Mouse (Mus musculus) erythroblast, embryonic 14.5 days (primary cell): ENCODE results near the gene Vcp. TPM values are rescaled to one million over a fixed set of nuclear protein-coding genes. Genes with fewer than 3 reads are reported as not detected.

Experiments used
- H3K27me3 ChIP-seq: 2 replicates; pipeline ENCODE4 v1.6.1; 2012; ENCODE audit warnings: inconsistent platforms; ENCODE audit not compliant: control insufficient read depth
- H3K36me3 ChIP-seq: 2 replicates; pipeline ENCODE4 v1.6.1; 2012; ENCODE audit warnings: mild to moderate bottlenecking, inconsistent platforms; ENCODE audit not compliant: control insufficient read depth
- H3K4me1 ChIP-seq: 2 replicates; pipeline ENCODE4 v1.6.1; 2012; ENCODE audit warnings: inconsistent platforms; ENCODE audit not compliant: control insufficient read depth
- H3K4me3 ChIP-seq: replicated peaks from 2 replicates; pipeline ENCODE3; 2012; ENCODE audit warnings: moderate library complexity, mild to moderate bottlenecking, inconsistent platforms
- H3K9me3 ChIP-seq: 2 replicates; pipeline ENCODE4 v1.6.1; 2012; ENCODE audit warnings: low read length, inconsistent platforms, mixed read lengths; ENCODE audit not compliant: control insufficient read depth
- GATA1 ChIP-seq: IDR thresholded peaks from 2 replicates; pipeline ENCODE4 v1.6.1; 2012; ENCODE audit warnings: low read length, inconsistent platforms, mixed read lengths
- TAL1 ChIP-seq: IDR thresholded peaks from 3 replicates; pipeline ENCODE4 v1.6.1; 2012; ENCODE audit warnings: low read length, inconsistent platforms, mixed read lengths
- polyA plus RNA-seq: library from polyadenylated mRNA; stranded (reverse); fragments of >175 nt; gene quantifications from 2 replicates; pipeline ENCODE4 v1.2.3, GENCODE M21; 2012

Gene Vcp
- polyA plus RNA-seq, 1 experiment, result 6.3 TPM

- Histone ChIP-seq H3K4me1 (peaks cover 26% of the 10 kb centered on the region), H3K27me3 (no peaks in the 10 kb centered on the region), H3K36me3 (peaks cover 74% of the 10 kb centered on the region), H3K9me3 (no peaks in the 10 kb centered on the region), H3K4me3 (no peak overlapping the region)
- TF ChIP-seq TAL1 (no peak), GATA1 (no peak)
These were observed 18.9 kb upstream of the Vcp start for GRCm38 (mm10) chr4:43019176-43019575.

- Histone ChIP-seq H3K27me3 (no peaks in the 10 kb centered on the region), H3K9me3 (no peaks in the 10 kb centered on the region), H3K36me3 (peaks cover 64% of the 10 kb centered on the region), H3K4me1 (peaks cover 23% of the 10 kb centered on the region), H3K4me3 (no peak overlapping the region)
- no peak for TF ChIP-seq GATA1
- no peak for TF ChIP-seq TAL1
These were observed 17.8 kb upstream of the Vcp start for GRCm38 (mm10) chr4:43018156-43018555.

DNA sequence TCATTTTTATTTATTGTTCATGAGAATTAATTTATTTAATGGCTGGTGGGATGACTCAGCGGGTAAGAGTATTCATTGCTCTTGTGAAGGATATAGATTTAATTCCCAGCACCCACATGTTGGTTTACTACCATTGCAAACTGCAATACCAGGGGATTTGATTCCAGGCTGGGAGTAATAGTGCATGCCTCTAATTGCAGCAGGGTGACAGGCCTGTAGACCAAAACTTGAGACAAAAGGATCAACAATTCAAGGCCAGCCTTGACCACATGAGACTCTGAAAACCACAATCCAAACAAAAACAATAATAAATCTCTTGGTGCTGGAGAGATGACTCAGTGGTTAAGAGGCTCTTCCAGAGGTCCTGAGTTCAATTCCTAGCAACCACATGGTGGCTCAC lies 11.8 kb upstream of the Vcp start:
- TF ChIP-seq TAL1 (no peak), GATA1 (no peak)
- peaks cover 18% of the 10 kb centered on the region for H3K4me1 ChIP-seq
- no peak overlapping the region for H3K4me3 ChIP-seq
- H3K27me3 ChIP-seq, result no peaks in the 10 kb centered on the region
- no peaks in the 10 kb centered on the region for H3K9me3 ChIP-seq
- peaks cover 12% of the 10 kb centered on the region for H3K36me3 ChIP-seq

GRCm38 (mm10) chr4:43010161-43011038 lies 10.1 kb upstream of the Vcp start, which contains the start of gene Fancg:
Gene Fancg, minus strand, starts transcription at chr4:43010506.
- H3K4me1 ChIP-seq, result peaks cover 22% of the 10 kb centered on the region
- peaks cover 15% of the 10 kb centered on the region for H3K36me3 ChIP-seq
- H3K9me3 ChIP-seq, result no peaks in the 10 kb centered on the region
- H3K4me3 ChIP-seq, result peak within 1 kb of the TSS; percentile 96
- TF ChIP-seq GATA1 (no peak), TAL1 (no peak)
- no peaks in the 10 kb centered on the region for H3K27me3 ChIP-seq

DNA sequence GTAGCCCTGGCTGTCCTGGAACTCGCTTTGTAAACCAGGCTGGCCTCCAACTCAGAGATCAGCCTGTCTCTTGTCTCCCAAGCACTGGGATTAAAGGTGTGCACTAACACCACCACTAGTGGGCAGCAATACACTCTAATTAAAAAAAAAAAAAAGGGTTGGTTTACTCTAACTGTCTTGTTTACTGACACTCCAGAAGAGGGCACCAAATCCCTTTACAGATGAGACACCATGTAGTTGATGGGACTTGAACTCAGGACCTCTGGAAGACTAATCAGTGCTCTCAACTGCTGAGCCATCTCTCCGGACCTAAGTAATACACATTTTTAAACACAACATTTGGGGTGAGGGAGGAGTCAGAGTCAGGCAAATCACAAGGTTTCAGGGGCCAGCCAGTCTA lies 5.5 kb upstream of the Vcp start:
- TF ChIP-seq GATA1 (no peak), TAL1 (no peak)
- Histone ChIP-seq H3K4me1 (peaks cover 30% of the 10 kb centered on the region), H3K27me3 (no peaks in the 10 kb centered on the region), H3K36me3 (peaks cover 32% of the 10 kb centered on the region), H3K4me3 (no peak overlapping the region), H3K9me3 (no peaks in the 10 kb centered on the region)

DNA sequence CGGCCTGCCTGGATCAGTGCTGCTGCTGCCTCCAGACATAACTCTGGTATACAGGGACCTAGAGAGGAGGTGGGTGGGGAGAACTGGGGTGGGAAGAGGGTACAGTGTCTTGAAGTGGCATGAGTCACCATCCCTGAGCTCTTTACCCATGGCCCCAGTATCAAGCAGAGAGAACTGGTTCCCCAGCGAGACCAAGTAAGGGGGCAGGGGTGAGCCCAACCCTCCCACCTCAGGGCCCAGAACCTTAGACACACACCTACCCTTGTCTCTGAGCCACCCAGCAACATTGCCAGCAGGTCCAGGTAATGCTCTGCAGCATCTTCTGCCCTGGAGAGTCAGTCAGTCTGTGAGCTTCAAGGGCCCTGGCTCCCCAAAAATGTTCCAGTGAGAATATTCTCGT lies 4.6 kb upstream of the Vcp start:
- Histone ChIP-seq H3K36me3 (peaks cover 32% of the 10 kb centered on the region), H3K9me3 (no peaks in the 10 kb centered on the region), H3K27me3 (no peaks in the 10 kb centered on the region), H3K4me3 (no peak overlapping the region), H3K4me1 (peaks cover 30% of the 10 kb centered on the region)
- TF ChIP-seq TAL1, result no peak
- no peak for TF ChIP-seq GATA1

DNA sequence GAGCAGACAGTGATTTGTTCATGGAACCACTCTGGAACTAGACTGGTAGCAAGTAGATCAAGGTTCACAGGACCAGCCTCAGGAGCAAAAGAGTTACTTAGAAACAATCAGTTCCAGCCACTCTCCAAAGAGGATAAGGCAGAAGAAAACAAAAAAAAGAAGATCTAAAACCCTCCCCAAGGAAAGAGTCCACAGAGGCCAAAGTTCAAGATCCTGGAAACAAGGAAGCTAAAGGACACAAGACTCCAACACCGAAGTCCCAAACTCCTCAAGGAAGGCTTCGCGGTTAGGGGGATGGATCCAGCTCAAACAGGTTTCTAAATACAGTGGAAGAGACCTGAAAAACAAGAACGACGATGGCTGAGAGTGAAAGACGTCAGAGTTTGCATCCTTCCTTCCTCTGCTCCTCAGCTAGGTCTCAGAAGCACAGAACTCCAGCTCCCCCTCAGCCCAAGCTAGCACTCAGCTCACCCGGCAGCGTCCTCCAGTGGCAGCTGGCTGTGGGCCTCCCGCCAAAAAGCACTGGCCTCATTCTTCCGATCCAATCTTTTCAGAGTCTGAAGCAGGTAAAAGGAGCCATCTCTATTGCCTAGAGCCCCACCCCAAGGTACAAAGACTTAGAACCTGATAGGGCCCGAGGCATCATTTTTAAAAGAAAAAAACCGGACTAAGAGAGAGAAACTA lies 2.6 kb upstream of the Vcp start:
- Histone ChIP-seq H3K4me3 (no peak overlapping the region), H3K27me3 (no peaks in the 10 kb centered on the region), H3K4me1 (peaks cover 24% of the 10 kb centered on the region), H3K9me3 (no peaks in the 10 kb centered on the region), H3K36me3 (peaks cover 33% of the 10 kb centered on the region)
- no peak for TF ChIP-seq TAL1

DNA sequence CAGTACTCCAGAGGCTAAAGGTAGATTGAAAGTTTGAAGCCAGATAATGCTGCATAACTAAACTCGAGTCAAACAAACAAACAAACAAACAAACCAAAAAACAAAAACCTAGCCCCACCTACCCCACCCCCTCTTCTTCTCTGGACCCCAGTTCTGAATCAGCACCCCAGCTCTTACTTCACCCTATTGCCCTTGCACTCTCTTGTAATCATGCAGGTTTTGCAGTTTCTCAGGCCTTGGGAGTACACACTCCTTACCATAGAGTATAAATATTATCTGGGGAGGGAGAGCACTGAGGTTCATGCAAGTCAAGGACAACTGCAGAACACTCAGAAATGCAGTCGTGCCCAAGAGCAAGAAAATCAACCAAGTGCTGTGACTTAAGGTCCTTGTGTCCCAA lies 965 bp upstream of the Vcp start:
- TF ChIP-seq GATA1, result no peak
- TF ChIP-seq TAL1, result no peak
- H3K4me1 ChIP-seq, result peaks cover 27% of the 10 kb centered on the region

GRCm38 (mm10) chr4:42999451-43000140 lies 711 bp downstream of the Vcp start:
- TF ChIP-seq GATA1 (no peak), TAL1 (no peak)
- H3K27me3 ChIP-seq, result no peaks in the 10 kb centered on the region
- peak overlapping the region; percentile 98 for H3K4me3 ChIP-seq
- H3K9me3 ChIP-seq, result no peaks in the 10 kb centered on the region
- peaks cover 37% of the 10 kb centered on the region for H3K36me3 ChIP-seq
- H3K4me1 ChIP-seq, result peaks cover 27% of the 10 kb centered on the region

More for the DNA sequence above, 965 bp upstream of the Vcp start:
- Histone ChIP-seq H3K36me3 (peaks cover 31% of the 10 kb centered on the region), H3K27me3 (no peaks in the 10 kb centered on the region), H3K4me3 (no peak overlapping the region), H3K9me3 (no peaks in the 10 kb centered on the region)
